Mouse (Mus musculus) small intestine, adult 2 months (tissue): ENCODE measurements around the gene Nap1l4.

ENCODE experiments used
- CTCF ChIP-seq: fragments of 200-500 bp; IDR thresholded peaks from 2 replicates; pipeline ENCODE4 v1.5.1; 2012; ENCODE audit warnings: low read depth, mild to moderate bottlenecking, control low read depth, inconsistent platforms, low read length, moderate library complexity, mixed read lengths; ENCODE audit not compliant: insufficient replicate concordance, insufficient read length; ENCODE audit errors: extremely low read depth
- POLR2A ChIP-seq: fragments of 200-500 bp; IDR thresholded peaks from 2 replicates; pipeline ENCODE4 v1.6.1; 2012; ENCODE audit warnings: low read depth, mild to moderate bottlenecking, control low read depth, inconsistent platforms, low read length, moderate library complexity

GRCm38 (mm10) chr7:143592255-143592654 is 43.3 kb upstream of the Nap1l4 start:
- TF ChIP-seq CTCF (no peak), POLR2A (no peak)
